ENCODE assay signal across 8 mouse cellular contexts in the genomic region with DNA sequence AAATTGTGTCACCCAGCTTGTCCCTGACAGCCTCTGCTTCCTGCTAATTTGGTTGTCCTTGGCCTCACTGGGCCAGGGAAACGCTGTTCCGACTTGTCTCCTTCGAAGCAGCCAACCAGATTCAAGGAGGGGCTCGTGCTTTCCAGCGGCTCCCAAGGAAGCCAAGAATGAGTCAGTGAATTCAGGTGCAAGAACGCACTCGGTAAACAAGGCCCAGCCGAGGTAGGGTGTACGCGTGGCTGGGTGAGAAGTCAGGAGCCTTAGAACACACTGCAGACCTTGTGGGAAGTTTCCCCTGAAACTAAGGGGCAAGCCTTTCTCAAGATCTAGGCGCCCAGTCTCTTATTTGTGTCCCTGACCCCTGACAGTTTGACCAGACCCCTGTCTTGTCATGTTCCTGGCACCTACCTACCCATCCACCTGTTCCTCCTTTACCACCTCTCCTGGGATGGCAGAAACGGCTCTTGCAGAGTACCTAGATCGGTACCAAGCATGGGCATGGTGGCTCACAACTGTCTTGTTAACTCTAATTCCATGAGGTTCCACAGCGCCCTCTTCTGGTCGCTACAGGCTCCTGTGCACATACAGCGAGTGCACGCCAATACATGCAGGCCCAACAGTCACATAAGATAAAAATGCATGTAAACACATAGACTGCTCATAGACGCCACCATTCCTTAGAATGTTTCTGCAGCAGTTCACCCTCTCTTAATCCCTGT. TPM values are rescaled to one million over a fixed set of nuclear protein-coding genes. Genes with fewer than 3 reads are reported as not detected.
DNase-seq lines count a peak whose midpoint lies in the region; ATAC-seq lines count a peak whose summit lies in the region.

Gene Dhx32 (minus strand): TSS at position 10 of the 719 bp plus-strand sequence.

- peak; percentile 60 for DNase-seq in MN1 (ENCODE audit: low spot score)
- DNase-seq in cerebellum, adult 9-11 months, result peak; percentile 56
- DNase-seq in hindbrain, embryonic 11.5 days (ENCODE audit: low spot score), result peak; percentile 81
- DNase-seq in layer of hippocampus, postnatal 25 days (ENCODE audit: extremely low spot score in 1 of 2, low spot score in 1 of 2), result peak; percentile 31 to 76
- peak; percentile 89 for DNase-seq in lung, postnatal 36 days
- DNase-seq in retina, postnatal 7 days (ENCODE audit: low read depth, low spot score), result peak; percentile 75
- peak; percentile 63 to 77 for DNase-seq in urinary bladder, postnatal 36 days (ENCODE audit: low spot score in 2 of 2)

- H3K9me3 ChIP-seq in hindbrain, embryonic 11.5 days (ENCODE audit: control insufficient read depth, low read length), result no peaks in the 10 kb centered on the region

- H3K4me2 ChIP-seq in hindbrain, embryonic 11.5 days (replicated peaks; ENCODE audit: low read depth, low read length), result no peak within 1 kb of the TSS

- no peak within 1 kb of the TSS for H3K4me3 ChIP-seq in hindbrain, embryonic 11.5 days (ENCODE audit: low read depth, low read length)

- 29% methylated on average over 18 of the region's 18 CpGs for WGBS in hindbrain, embryonic 11.5 days

- no peak within 1 kb of the TSS for H3K9ac ChIP-seq in hindbrain, embryonic 11.5 days (ENCODE audit: low read depth, low read length)

- ATAC-seq in frontal cortex, adult (ENCODE audit: low TSS enrichment), result peak; percentile 74
- no peak for ATAC-seq in hindbrain, embryonic 11.5 days (ENCODE audit: low FRiP score)

- H3K27ac ChIP-seq in hindbrain, embryonic 11.5 days (ENCODE audit: low read depth, low read length), result no peak within 1 kb of the TSS

- no peaks in the 10 kb centered on the region for H3K36me3 ChIP-seq in hindbrain, embryonic 11.5 days (ENCODE audit: control insufficient read depth, insufficient read depth, low read length)

- no peaks in the 10 kb centered on the region for H3K4me1 ChIP-seq in hindbrain, embryonic 11.5 days (replicated peaks; ENCODE audit: control insufficient read depth, insufficient read depth, low read length)

- no peaks in the 10 kb centered on the region for H3K27me3 ChIP-seq in hindbrain, embryonic 11.5 days (ENCODE audit: control insufficient read depth, insufficient read depth, low read length)

RNA-seq across cellular contexts. Expression of gene Dhx32, which starts in this region (rescaled TPM):
- polyA plus RNA-seq in hindbrain, embryonic 11.5 days (2014; fragmentation: Nextera tagmentation; extraction: Ambion mirVana), result 43.7 and 48.8 TPM in 2 replicates
- total RNA-seq in layer of hippocampus, postnatal 25 days (2021), result 10 to 100 TPM; 39.5 to 44.2 TPM
